Mouse (Mus musculus) brain, embryonic 18.5 days (tissue): ENCODE results near the gene Zpbp2.

Source experiments
- DNase-seq: peaks from one replicate; pipeline ENCODE4 v3.0.0-alpha.2; 2012; ENCODE audit warnings: low read depth, low spot score

Zpbp2 gene

GRCm38 (mm10) chr11:98555124-98555700 lies 4.3 kb downstream of the Zpbp2 start:
- no peak for DNase-seq

- DNase-seq: no peak
These were observed 10.0 kb downstream of the Zpbp2 start for GRCm38 (mm10) chr11:98560942-98561341.

DNA sequence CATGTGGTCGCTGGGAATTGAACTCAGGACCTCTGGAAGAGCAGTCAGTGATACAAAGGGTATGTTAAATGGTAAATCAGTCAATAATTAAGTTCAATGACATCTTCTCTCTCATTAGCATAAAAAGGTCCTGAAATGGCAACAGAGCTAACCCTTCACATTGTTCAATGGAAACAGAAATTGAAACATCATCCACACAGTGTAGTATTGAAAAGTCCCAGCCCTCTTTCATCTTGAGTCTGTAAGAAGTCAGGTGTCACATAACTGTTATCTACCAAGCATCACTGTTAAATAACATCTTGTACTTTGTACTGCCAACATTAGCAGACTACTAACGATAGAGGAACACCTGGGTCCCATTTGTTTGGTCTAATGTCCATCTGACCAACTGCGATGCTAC lies 12.1 kb downstream of the Zpbp2 start:
- DNase-seq: no peak

GRCm38 (mm10) chr11:98563921-98564414 lies 13.1 kb downstream of the Zpbp2 start:
- DNase-seq: no peak

DNA sequence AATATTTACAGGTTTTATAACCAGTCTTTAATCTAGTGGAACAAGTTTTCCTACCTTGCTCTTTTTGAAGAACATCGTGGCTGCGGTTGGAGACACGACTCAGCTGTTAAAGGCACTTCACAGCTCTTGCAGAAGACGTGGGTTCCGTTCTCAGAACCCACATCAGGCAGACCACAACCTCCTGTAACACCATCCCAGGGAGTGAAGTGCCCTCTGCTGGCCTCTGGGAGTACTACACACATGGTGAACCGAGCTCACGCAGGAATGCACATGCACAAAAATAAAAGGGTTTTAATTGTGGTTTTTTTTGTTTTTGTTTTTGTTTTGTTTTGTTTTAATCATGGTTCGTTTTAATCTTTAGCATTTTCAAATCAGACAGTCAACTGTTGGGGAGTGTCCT lies 17.4 kb downstream of the Zpbp2 start:
- DNase-seq: no peak

GRCm38 (mm10) chr11:98569461-98569860 lies 18.6 kb downstream of the Zpbp2 start:
- no peak for DNase-seq

- no peak for DNase-seq
These were observed 26.9 kb downstream of the Zpbp2 start for GRCm38 (mm10) chr11:98577776-98578175.

- no peak for DNase-seq
These were observed 29.6 kb downstream of the Zpbp2 start for GRCm38 (mm10) chr11:98580301-98581121.

DNA sequence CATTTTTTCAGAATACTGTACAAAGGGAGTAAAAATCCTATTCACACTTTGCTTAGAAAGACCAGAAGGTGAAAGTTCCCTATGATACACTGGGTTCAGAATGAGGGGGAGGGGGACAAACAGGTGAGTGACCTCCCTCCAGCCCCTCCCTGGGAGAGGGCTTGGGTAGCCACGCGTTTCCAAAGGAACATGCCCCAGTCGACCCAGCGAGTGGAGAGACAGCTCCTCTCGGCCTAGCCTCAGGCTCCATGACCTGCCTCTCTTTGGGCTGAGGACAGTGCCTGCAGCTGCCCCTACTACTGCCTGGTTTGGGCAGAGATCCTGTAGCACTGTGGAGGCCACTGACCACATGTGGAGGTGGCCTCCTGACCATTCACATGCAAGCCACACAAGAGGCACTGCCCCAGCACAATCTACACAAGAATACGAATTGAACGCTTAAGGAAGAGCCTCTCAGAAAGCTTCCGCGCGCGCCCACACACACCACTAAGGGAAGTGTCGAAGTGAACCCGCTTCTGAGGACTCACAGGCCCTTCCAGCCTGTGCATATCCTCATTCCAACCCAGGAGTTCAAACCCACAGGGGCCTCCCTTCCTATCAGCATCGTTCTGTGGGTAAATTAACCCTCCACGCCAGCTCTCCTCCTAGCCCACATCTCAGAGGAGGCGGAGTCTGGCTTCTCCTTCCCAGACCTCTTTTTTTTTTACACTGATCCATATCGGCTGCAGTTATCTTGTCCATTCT lies 30.6 kb downstream of the Zpbp2 start:
- no peak for DNase-seq

DNA sequence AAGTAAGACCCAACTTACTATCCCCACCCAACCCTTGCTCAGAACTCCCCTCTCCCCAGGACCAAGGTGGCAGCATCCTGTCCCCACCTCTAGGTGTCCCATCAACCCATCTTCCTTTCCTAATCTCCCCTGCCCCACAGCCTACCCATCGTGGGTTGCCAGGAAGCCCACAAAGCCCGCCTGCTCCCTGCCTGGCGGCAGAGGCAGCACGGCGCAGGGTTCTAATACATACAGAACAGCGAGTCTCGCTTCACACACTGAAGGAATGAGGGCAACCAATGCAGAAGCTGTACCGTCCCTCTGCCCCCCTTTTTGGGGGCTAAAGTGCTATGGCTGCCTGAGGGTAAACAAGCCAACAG lies 31.1 kb downstream of the Zpbp2 start:
- DNase-seq: no peak

GRCm38 (mm10) chr11:98582551-98583264 lies 31.8 kb downstream of the Zpbp2 start:
- no peak for DNase-seq

DNA sequence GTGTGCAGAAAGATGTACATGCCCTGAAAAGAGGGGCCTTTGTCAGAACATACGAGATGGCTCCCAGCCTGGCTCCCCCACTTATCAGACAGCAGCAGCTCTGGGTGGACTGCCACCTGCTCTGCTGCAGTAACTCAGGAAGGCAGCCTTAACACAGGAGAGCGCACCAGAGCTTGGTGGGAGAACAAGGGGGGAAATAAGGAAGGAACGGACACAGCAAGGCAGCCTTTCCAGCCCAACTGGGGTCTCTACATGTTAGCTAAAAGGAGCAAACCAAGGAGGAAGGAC lies 32.3 kb downstream of the Zpbp2 start:
- no peak for DNase-seq

GRCm38 (mm10) chr11:98583571-98583970 lies 32.7 kb downstream of the Zpbp2 start:
- no peak for DNase-seq

DNA sequence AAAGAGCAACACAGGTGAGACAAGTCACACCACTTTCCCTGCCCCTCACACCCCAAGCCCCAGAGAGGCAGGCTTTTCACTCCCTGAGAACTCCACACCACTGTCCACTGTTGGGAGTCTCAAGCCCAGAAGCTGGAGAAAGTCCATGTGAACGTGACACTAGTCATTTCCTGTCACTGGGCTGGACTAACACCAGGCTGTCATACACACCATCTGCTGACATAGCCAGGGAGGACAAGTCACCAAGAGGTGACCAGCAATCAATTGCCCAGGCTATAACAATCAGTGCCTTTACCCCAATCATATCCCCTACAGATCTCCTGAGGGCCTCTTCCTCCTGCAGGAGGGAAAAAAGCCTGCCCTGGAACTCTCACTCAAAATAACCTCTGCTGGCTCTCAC lies 33.2 kb downstream of the Zpbp2 start:
- no peak for DNase-seq

DNA sequence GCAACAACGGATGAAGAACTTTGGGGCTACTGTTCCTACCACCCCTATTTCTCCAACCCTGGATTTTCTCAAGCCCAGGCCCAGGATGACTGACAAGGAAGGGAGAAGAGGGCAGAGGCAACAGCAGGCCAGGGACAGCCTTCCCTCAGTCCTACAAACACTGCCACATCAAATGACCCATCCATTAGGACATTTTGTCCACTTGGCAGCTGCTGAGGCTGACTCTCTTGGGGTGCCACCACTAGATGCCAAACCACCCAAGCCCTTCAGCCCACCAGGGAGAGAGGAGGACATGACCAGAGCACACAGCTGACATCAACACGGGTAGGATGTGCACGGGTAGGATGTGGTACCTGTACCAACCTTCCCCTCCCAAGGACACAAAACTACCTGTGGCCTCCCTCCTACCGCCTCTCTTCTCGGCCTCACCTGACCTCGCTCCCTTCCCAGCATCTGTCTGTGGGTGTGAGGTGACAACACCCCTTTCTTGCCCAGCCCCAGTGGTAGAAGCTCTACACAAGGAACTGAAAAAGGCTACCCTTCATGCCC lies 33.8 kb downstream of the Zpbp2 start:
- no peak for DNase-seq

GRCm38 (mm10) chr11:98586087-98586891 lies 35.4 kb downstream of the Zpbp2 start:
- no peak for DNase-seq

DNA sequence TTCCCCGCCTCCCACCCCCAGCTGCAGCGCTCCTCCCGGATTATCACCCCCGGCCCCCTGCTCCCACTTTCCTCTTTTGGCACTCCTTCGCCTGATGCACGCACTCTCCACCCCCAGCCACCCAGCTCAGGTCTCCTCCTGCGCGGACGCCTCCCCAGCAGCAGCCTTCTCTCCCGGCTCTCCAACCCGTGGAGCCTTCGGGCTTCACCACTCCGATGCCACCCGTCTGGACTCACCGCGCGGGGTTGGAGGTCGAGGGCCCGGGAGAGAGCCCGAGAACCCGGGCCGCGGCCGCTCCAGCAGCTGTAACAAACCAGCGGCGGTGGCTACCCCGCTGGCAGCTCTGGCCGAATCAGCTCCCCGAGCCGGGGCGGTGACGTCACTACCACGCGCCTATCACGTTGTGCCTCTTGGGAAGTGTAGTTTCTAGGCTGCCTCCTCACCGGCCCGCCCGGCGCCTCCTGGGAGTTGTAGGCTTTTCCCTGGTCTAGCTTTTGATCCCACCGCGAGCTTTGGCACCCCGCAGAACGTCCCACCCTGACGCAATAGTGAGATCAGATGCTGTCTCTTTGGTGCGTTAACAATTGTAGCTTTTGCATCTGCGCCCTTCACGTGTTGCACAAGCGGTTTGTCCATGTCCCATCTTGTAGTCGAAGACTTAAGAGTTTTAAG lies 36.1 kb downstream of the Zpbp2 start, which contains the start of gene Ormdl3:
Gene Ormdl3 (minus strand): TSS at position 477 of the 672 bp plus-strand sequence.
- peak; percentile 91 for DNase-seq

- no peak for DNase-seq
These were observed 37.0 kb downstream of the Zpbp2 start for GRCm38 (mm10) chr11:98587684-98588546.

DNA sequence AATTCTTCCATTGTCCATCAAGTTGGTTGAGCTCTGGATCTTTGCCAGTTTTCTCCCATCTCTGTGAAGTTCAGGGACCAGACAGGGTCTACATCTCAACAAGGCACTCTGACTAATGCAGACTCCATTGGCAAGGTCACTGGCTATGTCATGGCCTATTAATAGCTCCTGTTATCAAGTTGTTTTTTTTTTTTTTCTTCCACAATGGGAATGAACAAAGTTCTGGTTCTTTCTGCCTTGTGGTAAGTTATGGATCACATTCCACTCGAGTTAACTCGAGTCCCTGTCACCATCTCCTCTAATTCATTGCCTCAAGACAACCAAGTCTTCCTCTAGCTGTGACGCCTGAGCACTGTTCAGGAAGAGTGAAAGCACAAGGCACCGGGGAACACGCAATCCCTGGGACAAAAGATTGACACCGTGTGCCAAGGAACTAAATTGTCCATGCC lies 38.0 kb downstream of the Zpbp2 start:
- no peak for DNase-seq
